Mouse (Mus musculus) kidney, embryonic 14.5 days (tissue): ENCODE data around the gene Ackr2. TPM values are rescaled to one million over a fixed set of nuclear protein-coding genes. Genes with fewer than 3 reads are reported as not detected.

Experiments
- ATAC-seq: fragments of 200-750 bp; cut with Nextera tagmentation; 2 replicates; pipeline ENCODE4 v1.8.0; 2017; ENCODE audit warnings: moderate number of reproducible peaks, mild to moderate bottlenecking, moderate TSS enrichment, moderate library complexity; ENCODE audit not compliant: low FRiP score, low TSS enrichment
- H3K27ac ChIP-seq: fragments of 300-500 bp; sonication (generic); 2 replicates; pipeline ENCODE4 v1.5.1; 2014; ENCODE audit warnings: low read depth, mild to moderate bottlenecking, low read length, moderate library complexity, mixed read lengths
- H3K27me3 ChIP-seq: fragments of 300-500 bp; sonication (generic); 2 replicates; pipeline ENCODE4 v1.6.1; 2014; ENCODE audit warnings: mild to moderate bottlenecking, low read length; ENCODE audit not compliant: control insufficient read depth, insufficient read depth
- H3K36me3 ChIP-seq: fragments of 300-500 bp; sonication (generic); 2 replicates; pipeline ENCODE4 v1.6.1; 2014; ENCODE audit warnings: low read length, mixed read lengths; ENCODE audit not compliant: control insufficient read depth, insufficient read depth
- H3K4me1 ChIP-seq: fragments of 300-500 bp; sonication (generic); 2 replicates; pipeline ENCODE4 v1.6.1; 2014; ENCODE audit warnings: low read length, mixed read lengths; ENCODE audit not compliant: control insufficient read depth, insufficient read depth
- H3K4me2 ChIP-seq: fragments of 300-500 bp; sonication (generic); replicated peaks from 2 replicates; pipeline ENCODE4 v1.6.1; 2014; ENCODE audit warnings: low read depth, mild to moderate bottlenecking, low read length
- H3K4me3 ChIP-seq: fragments of 300-500 bp; sonication (generic); 2 replicates; pipeline ENCODE4 v1.5.1; 2014; ENCODE audit warnings: mild to moderate bottlenecking, low read length
- H3K9ac ChIP-seq: fragments of 300-500 bp; sonication (generic); 2 replicates; pipeline ENCODE4 v1.6.1; 2014; ENCODE audit warnings: low read depth, mild to moderate bottlenecking, low read length, moderate library complexity
- H3K9me3 ChIP-seq: fragments of 300-500 bp; sonication (generic); 2 replicates; pipeline ENCODE4 v1.6.1; 2016; ENCODE audit warnings: low read length; ENCODE audit not compliant: control insufficient read depth
- WGBS: fragments of 180-500 bp; shearing (Covaris S2); extraction: QIAGEN DNeasy Blood & Tissue Kit; methylation state at CpG from one replicate; pipeline ENCODE4 v1.1.7; 2014; 5-methylcytosine and 5-hydroxymethylcytosine counted together
- polyA plus RNA-seq: library from polyadenylated mRNA; unstranded; fragments of >200 nt; fragmentation: Nextera tagmentation; extraction: Ambion mirVana; gene quantifications from 2 replicates; pipeline ENCODE4 v1.2.1, GENCODE M21; 2014

The Ackr2 gene
- polyA plus RNA-seq, 1 experiment from 2014 or later = 0.42 TPM

DNA sequence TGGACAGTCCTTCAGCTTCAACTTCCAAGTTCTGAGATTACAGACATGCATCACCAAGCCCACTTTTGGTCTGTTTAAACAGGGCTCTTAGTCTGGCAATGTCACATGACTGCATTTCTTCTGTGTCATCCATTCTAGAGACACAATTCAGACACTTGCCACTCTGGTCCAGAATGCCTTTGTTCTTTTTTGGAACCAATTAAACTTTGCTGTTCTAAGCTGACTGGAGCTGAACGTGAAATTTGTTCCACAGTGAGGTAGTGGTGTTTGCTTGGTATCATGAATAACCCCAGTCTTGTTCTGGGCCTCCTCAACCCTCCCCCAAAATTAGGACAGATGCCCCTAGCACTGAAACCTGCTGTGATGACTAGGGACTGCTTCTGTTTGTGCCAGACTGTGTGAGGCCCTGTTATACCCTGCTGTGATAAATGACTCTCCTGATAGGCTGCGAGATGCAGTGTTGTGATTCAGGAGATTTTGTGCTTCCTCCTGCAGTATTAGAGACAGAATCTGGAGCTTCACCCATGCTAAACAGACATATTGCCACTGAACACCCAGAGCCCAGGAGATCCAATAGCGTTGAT, 32.6 kb upstream of the Ackr2 start:
- Histone ChIP-seq H3K27me3 (no peaks in the 10 kb centered on the region), H3K4me1 (0 out of 2 replicates have a peak, but pooled peaks cover 4% of the 10 kb centered on the region), H3K4me3 (no peak overlapping the region), H3K9ac (no peak overlapping the region), H3K27ac (no peak overlapping the region), H3K9me3 (no peaks in the 10 kb centered on the region), H3K36me3 (no peaks in the 10 kb centered on the region), H3K4me2 (no peak overlapping the region)
- no peak for ATAC-seq
- 44% methylated on average over 3 of the region's 3 CpGs for WGBS

DNA sequence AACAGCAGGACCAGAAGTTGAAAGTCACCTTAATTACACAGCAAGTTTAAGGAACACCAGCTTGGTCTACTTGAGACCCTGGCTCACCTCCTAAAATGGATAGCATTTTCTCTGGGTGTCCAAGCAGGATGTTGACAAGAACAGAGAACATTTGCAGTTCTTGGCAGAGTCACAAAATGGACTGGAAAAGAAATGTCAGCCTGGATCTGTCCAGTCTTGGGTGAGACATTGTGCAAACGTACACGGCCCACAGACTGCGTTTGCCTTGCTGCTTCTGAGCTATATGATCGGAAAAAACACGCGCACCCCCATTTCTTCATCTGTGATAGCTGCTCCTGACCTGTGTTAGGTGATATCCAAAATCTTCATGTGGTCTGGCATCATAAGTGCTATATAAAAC, 30.5 kb upstream of the Ackr2 start:
- Histone ChIP-seq H3K27me3 (no peaks in the 10 kb centered on the region), H3K27ac (no peak overlapping the region), H3K9me3 (no peaks in the 10 kb centered on the region), H3K4me3 (no peak overlapping the region), H3K9ac (no peak overlapping the region), H3K36me3 (no peaks in the 10 kb centered on the region), H3K4me1 (0 out of 2 replicates have a peak, but pooled peaks cover 4% of the 10 kb centered on the region), H3K4me2 (no peak overlapping the region)
- ATAC-seq = no peak
- 76% methylated on average over 6 of the region's 6 CpGs for WGBS

DNA sequence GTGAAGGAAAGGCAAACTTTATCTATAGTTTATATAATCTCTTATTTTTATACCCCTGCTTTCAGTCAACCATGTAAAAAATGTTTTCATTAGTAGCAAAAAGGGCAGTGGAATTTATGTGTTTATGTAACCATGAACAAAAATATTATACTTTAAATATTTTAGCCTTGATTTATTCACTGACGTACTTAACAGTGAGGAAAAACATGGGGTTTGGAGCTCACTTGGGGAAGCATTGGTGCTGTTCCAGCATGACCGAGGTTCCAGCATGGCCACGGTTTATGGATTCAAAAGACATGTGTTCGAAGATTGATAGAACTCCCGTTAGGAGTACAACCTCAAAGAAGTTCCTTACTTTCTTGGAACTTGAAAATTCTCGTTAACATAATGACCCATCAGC, 29.9 kb upstream of the Ackr2 start:
- WGBS = 60% methylated on average over 6 of the region's 6 CpGs
- Histone ChIP-seq H3K4me1 (0 out of 2 replicates have a peak, but pooled peaks cover 4% of the 10 kb centered on the region), H3K4me2 (no peak overlapping the region), H3K9ac (no peak overlapping the region), H3K4me3 (no peak overlapping the region), H3K27me3 (no peaks in the 10 kb centered on the region), H3K27ac (no peak overlapping the region), H3K36me3 (no peaks in the 10 kb centered on the region), H3K9me3 (no peaks in the 10 kb centered on the region)
- no peak for ATAC-seq

DNA sequence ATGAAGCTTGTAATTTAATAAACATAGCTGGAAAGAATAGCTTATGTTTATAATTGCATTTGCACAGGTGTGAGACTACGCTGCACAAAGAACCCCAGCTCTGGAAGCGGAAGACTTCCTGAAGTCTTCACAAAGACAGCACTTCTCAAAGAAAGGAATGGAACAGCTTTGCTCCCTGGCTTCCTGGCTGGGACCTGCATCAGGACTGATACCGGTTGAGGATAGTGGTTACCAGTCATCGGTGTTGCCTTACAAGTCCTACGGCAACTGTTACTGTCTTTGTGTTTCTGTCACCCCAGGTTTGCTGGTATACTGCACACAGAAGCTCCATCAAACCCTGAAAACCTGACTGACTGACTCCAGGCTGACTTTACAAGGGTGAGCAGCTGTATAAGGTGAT, 28.7 kb upstream of the Ackr2 start:
- no peak for ATAC-seq
- H3K9me3 ChIP-seq = no peaks in the 10 kb centered on the region
- H3K9ac ChIP-seq = no peak overlapping the region
- H3K27me3 ChIP-seq = no peaks in the 10 kb centered on the region
- no peak overlapping the region for H3K4me3 ChIP-seq
- WGBS = 79% methylated on average over 5 of the region's 5 CpGs
- no peak overlapping the region for H3K27ac ChIP-seq
- 0 out of 2 replicates have a peak, but pooled peaks cover 4% of the 10 kb centered on the region for H3K4me1 ChIP-seq
- no peak overlapping the region for H3K4me2 ChIP-seq
- no peaks in the 10 kb centered on the region for H3K36me3 ChIP-seq

- Histone ChIP-seq H3K9me3 (no peaks in the 10 kb centered on the region), H3K27me3 (no peaks in the 10 kb centered on the region), H3K4me2 (no peak overlapping the region), H3K27ac (no peak overlapping the region), H3K36me3 (no peaks in the 10 kb centered on the region), H3K4me1 (0 out of 2 replicates have a peak, but pooled peaks cover 4% of the 10 kb centered on the region), H3K9ac (no peak overlapping the region), H3K4me3 (no peak overlapping the region)
- ATAC-seq = no peak
- WGBS = 29% methylated on average over 4 of the region's 4 CpGs
Observed at GRCm38 (mm10) chr9:121869973-121870515, 28.1 kb upstream of the Ackr2 start.

DNA sequence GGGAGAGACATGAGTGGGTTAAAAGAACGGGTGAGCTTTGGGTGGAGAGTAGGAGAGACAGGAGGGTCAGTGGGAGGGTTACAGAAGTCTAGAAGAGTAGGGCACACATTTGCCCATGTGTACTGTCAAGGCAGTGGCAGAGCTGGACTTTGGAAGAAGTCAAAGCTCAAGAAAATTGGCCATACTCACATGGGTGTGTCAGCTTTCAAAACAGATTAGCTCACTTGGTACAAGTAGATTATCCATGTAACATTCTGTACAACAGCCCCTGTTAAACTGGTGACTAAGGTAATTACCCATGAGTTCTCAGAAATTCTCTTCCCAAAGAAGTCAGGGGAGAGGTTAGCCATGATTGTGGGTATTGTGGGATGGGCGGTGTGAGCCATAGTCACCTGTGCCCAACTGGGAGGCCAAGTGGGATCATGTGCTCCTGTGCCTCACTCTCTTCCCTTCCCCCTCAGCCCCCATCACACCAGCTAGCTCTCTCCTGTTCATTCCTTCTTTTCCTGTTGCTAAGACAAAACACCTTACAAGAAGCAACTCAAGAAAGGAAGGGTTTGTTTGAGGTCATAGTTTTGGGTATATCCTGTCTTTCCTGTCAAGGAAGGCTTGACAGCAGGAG, 26.0 kb upstream of the Ackr2 start:
- 82% methylated on average over 2 of the region's 2 CpGs for WGBS
- H3K9me3 ChIP-seq = no peaks in the 10 kb centered on the region
- H3K9ac ChIP-seq = no peak overlapping the region
- no peaks in the 10 kb centered on the region for H3K4me1 ChIP-seq
- H3K27ac ChIP-seq = no peak overlapping the region
- no peaks in the 10 kb centered on the region for H3K27me3 ChIP-seq
- H3K4me3 ChIP-seq = no peak overlapping the region
- H3K4me2 ChIP-seq = no peak overlapping the region
- ATAC-seq = no peak
- no peaks in the 10 kb centered on the region for H3K36me3 ChIP-seq

- H3K4me1 ChIP-seq = no peaks in the 10 kb centered on the region
- H3K4me2 ChIP-seq = no peak overlapping the region
- H3K36me3 ChIP-seq = no peaks in the 10 kb centered on the region
- no peak overlapping the region for H3K27ac ChIP-seq
- no peak overlapping the region for H3K4me3 ChIP-seq
- H3K9me3 ChIP-seq = no peaks in the 10 kb centered on the region
- no peak overlapping the region for H3K9ac ChIP-seq
- ATAC-seq = no peak
- no peaks in the 10 kb centered on the region for H3K27me3 ChIP-seq
Observed at GRCm38 (mm10) chr9:121873578-121873977, 24.6 kb upstream of the Ackr2 start.

DNA sequence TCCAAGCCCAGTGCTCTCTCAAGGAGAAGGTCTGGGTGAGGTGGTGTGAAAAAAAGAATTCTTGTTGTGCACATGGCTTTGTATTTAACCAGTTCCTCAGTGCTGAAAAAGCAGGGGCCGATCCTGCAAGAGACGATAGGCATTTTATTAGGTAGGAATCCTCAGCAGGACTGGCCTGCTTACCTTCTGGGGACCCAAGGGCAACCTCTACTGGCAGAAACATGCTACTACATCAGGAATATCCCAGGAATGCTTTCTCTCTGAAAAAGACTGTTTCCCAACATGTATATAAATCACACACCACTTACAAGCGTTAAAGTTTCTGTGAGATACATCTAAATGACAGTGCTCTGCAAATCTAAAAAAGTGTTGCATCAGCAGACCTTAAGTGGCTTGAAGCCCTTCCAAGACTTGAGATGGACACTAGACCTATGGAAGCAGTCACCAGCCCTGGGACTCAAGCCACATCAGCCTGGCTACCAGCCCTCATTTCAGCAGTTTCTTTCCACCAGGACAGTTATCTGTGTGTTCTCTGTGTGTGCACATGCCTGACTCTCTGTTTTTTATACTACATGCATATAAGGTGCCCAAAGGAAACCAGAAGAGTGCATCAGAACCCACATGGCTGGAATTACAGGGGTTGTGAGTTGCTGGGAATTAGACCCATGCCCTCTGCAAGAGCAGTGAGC, 21.0 kb upstream of the Ackr2 start:
- ATAC-seq = no peak
- Histone ChIP-seq H3K27ac (no peak overlapping the region), H3K9me3 (no peaks in the 10 kb centered on the region), H3K4me2 (no peak overlapping the region), H3K9ac (no peak overlapping the region), H3K4me1 (no peaks in the 10 kb centered on the region), H3K4me3 (no peak overlapping the region), H3K27me3 (no peaks in the 10 kb centered on the region), H3K36me3 (no peaks in the 10 kb centered on the region)
- 6% methylated on average over 3 of the region's 3 CpGs for WGBS

DNA sequence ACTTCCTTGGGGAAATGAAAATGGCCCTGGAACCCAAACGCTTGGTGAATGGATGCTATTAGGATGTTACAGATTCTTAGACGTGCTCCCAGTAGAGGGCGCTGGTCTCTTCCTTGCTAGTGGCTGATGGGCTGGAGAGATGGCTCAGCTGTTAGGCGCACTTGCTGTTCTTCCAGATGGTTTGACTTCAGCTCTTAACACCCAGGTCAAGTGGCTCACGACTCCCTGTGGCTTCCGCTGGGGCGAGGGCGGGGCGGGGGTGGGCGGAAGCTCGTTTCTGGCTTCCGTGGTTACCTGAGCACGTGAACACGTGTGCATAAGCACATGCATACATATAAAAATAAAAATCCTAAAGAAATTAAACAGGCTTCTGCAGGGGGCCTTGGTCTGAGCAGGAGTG, 17.3 kb upstream of the Ackr2 start:
- no peak overlapping the region for H3K9ac ChIP-seq
- no peak overlapping the region for H3K27ac ChIP-seq
- ATAC-seq = no peak
- 27% methylated on average over 14 of the region's 14 CpGs for WGBS
- no peaks in the 10 kb centered on the region for H3K4me1 ChIP-seq
- no peaks in the 10 kb centered on the region for H3K36me3 ChIP-seq
- no peak overlapping the region for H3K4me3 ChIP-seq
- no peaks in the 10 kb centered on the region for H3K9me3 ChIP-seq
- no peaks in the 10 kb centered on the region for H3K27me3 ChIP-seq
- peak overlapping the region; percentile 22; the same call in 1 of the 2 replicates for H3K4me2 ChIP-seq
